21 mouse cellular contexts compared by ENCODE assay signal in the genomic region with DNA sequence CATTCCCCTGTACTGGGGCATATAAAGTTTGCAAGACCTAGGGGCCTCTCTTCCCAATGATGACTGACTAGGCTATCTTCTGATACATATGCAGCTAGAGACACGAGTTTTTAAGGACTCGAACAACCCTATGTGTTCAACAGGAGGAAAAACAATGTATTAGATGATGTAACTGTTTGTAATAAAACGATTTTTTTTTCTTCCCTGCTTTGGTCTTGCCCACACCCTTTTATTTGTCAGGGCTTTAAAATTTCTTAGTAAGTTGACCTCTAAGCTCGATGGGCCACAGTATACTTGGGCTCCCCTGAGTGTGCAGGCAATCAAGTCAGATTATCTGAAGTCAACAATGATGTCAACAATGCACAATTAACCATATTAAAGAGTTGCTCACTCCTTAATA. TPM values are rescaled to one million over a fixed set of nuclear protein-coding genes. Genes with fewer than 3 reads are reported as not detected.
DNase-seq lines count a peak whose midpoint lies in the region; ATAC-seq and TF ChIP-seq lines count a peak whose summit lies in the region.
"Had no signal": no experiment of that assay in that cellular context is flagged by ENCODE, and none has a peak within 500 bp of the region (broad histone marks: within the 10 kb centered on the region; RNA-seq: fewer than 3 reads in every experiment).

No protein-coding gene starts in this region.

- ATAC-seq in midbrain, embryonic 11.5 days (ENCODE audit: low FRiP score) = no peak
- no peak for ATAC-seq in midbrain, embryonic 14.5 days (ENCODE audit: low FRiP score, low TSS enrichment)
- ATAC-seq: forebrain, embryonic 13.5 days; forebrain, embryonic 15.5 days; forebrain, postnatal 0 days had no signal

- TF ChIP-seq CTCF in cerebellum, adult 2 months (IDR thresholded peaks at IDR 0.05; ENCODE audit: borderline replicate concordance, insufficient read depth, low read depth, low read length) = no peak

- peaks cover 96% of the 10 kb centered on the region for H3K27me3 ChIP-seq in midbrain, embryonic 11.5 days (ENCODE audit: control insufficient read depth, insufficient read depth, low read length)
- peaks cover 97% of the 10 kb centered on the region for H3K27me3 ChIP-seq in midbrain, embryonic 14.5 days (ENCODE audit: control insufficient read depth, insufficient read depth, low read length)
- H3K27me3 ChIP-seq in cerebellum, adult 2 months (ENCODE audit: control insufficient read depth, insufficient read depth, low read length) = peaks cover 8% of the 10 kb centered on the region; the same call in 1 of the 2 replicates

- peaks cover 2% of the 10 kb centered on the region for H3K4me1 ChIP-seq in midbrain, embryonic 11.5 days (ENCODE audit: control insufficient read depth, insufficient read depth, low read length)
- H3K4me1 ChIP-seq in midbrain, embryonic 14.5 days (ENCODE audit: control insufficient read depth, insufficient read depth, low read length) = 0 out of 2 replicates have a peak, but pooled peaks cover 2% of the 10 kb centered on the region
- H3K4me1 ChIP-seq in cerebellum, adult 2 months (ENCODE audit: control insufficient read depth, insufficient read depth, low read length) = no peaks in the 10 kb centered on the region; the same call in 1 of the 2 replicates
- H3K4me1 ChIP-seq: embryonic facial prominence, embryonic 12.5 days had no signal

- TF ChIP-seq POLR2A in cerebellum, adult 2 months (IDR thresholded peaks at IDR 0.05; ENCODE audit: borderline replicate concordance, insufficient read depth, low read length) = no peak

- H3K27ac ChIP-seq in midbrain, embryonic 11.5 days (ENCODE audit: low read depth, low read length) = no peak overlapping the region
- H3K27ac ChIP-seq in midbrain, embryonic 14.5 days (replicated peaks; ENCODE audit: low read depth, low read length) = no peak overlapping the region
- H3K27ac ChIP-seq in cerebellum, adult 2 months (ENCODE audit: insufficient read depth, low read length) = no peak overlapping the region
- H3K27ac ChIP-seq: embryonic facial prominence, embryonic 10.5 days; embryonic facial prominence, embryonic 12.5 days; forebrain, embryonic 13.5 days; forebrain, embryonic 15.5 days had no signal

- WGBS in midbrain, embryonic 11.5 days = 5% methylated on average over 4 of the region's 4 CpGs
- 3% methylated on average over 4 of the region's 4 CpGs for WGBS in midbrain, embryonic 14.5 days
- WGBS in cerebellum, adult 2 months = 8% methylated on average over 4 of the region's 4 CpGs

- H3K9me3 ChIP-seq in midbrain, embryonic 11.5 days (ENCODE audit: control insufficient read depth, low read length) = no peaks in the 10 kb centered on the region
- 0 out of 2 replicates have a peak, but pooled peaks cover 3% of the 10 kb centered on the region for H3K9me3 ChIP-seq in midbrain, embryonic 14.5 days (ENCODE audit: control insufficient read depth, low read length)
- H3K9me3 ChIP-seq: embryonic facial prominence, embryonic 10.5 days; embryonic facial prominence, embryonic 12.5 days; forebrain, embryonic 13.5 days; forebrain, embryonic 15.5 days had no signal

- no peak overlapping the region for H3K4me2 ChIP-seq in midbrain, embryonic 11.5 days
- no peak overlapping the region for H3K4me2 ChIP-seq in midbrain, embryonic 14.5 days (ENCODE audit: low read length)
- H3K4me2 ChIP-seq: embryonic facial prominence, embryonic 12.5 days; forebrain, embryonic 13.5 days; forebrain, embryonic 15.5 days had no signal

- no peaks in the 10 kb centered on the region for H3K36me3 ChIP-seq in midbrain, embryonic 11.5 days (ENCODE audit: control insufficient read depth, insufficient read depth, low read length)
- no peaks in the 10 kb centered on the region for H3K36me3 ChIP-seq in midbrain, embryonic 14.5 days (ENCODE audit: control insufficient read depth, insufficient read depth, low read length)
- H3K36me3 ChIP-seq: embryonic facial prominence, embryonic 10.5 days; embryonic facial prominence, embryonic 12.5 days; forebrain, embryonic 15.5 days had no signal

- H3K4me3 ChIP-seq in midbrain, embryonic 11.5 days (ENCODE audit: low read depth, low read length) = no peak overlapping the region
- H3K4me3 ChIP-seq in midbrain, embryonic 14.5 days (replicated peaks; ENCODE audit: low read depth, low read length) = no peak overlapping the region
- H3K4me3 ChIP-seq in cerebellum, adult 2 months (replicated peaks; ENCODE audit: insufficient read depth, low read depth, low read length) = no peak overlapping the region
- H3K4me3 ChIP-seq: embryonic facial prominence, embryonic 10.5 days; embryonic facial prominence, embryonic 12.5 days; forebrain, embryonic 13.5 days; forebrain, embryonic 15.5 days had no signal

- no peak overlapping the region for H3K9ac ChIP-seq in midbrain, embryonic 11.5 days (ENCODE audit: low read length)
- H3K9ac ChIP-seq in midbrain, embryonic 14.5 days (replicated peaks; ENCODE audit: low read length) = no peak overlapping the region
- H3K9ac ChIP-seq: embryonic facial prominence, embryonic 12.5 days; forebrain, embryonic 13.5 days; forebrain, embryonic 15.5 days; forebrain, postnatal 0 days had no signal

- DNase-seq in embryo, embryonic 11 days = peak; percentile 9
- DNase-seq in embryo, embryonic 10 days (ENCODE audit: low spot score) = no peak
- DNase-seq in midbrain, embryonic 11.5 days (ENCODE audit: low spot score, missing footprints) = peak; percentile 86
- no peak for DNase-seq in midbrain, embryonic 14.5 days
- DNase-seq in cerebellum, adult 2 months = no peak
- DNase-seq: adrenal gland, adult 2 months; adrenal gland, postnatal 10 days; adrenal gland, postnatal 25 days; cerebellum, adult 11 months; cerebellum, adult 18-20 months; cerebellum, adult 9-10 months; cerebellum, postnatal 10 days; cerebellum, postnatal 25 days; forebrain, postnatal 0 days had no signal

RNA-seq across cellular contexts. Expression of gene Nkx3-2, which starts 7.9 kb away (rescaled TPM):
- 0.27 TPM in 1 of 2 replicates, not detected in the other for polyA plus RNA-seq in midbrain, embryonic 11.5 days (2014; fragmentation: Nextera tagmentation; extraction: Ambion mirVana)
- polyA plus RNA-seq in midbrain, embryonic 14.5 days (2014; fragmentation: Nextera tagmentation; extraction: Ambion mirVana) = not detected in 2 replicates
- not detected in 2 replicates for polyA plus RNA-seq in cerebellum, adult 2 months (2012; rRNA removed)
- polyA plus RNA-seq: adrenal gland, adult 2 months; brain, embryonic 14.5 days; cortical plate, adult 2 months; forebrain, embryonic 11.5 days; forebrain, embryonic 13.5 days; forebrain, embryonic 15.5 days; forebrain, postnatal 0 days had no signal

RNA-seq across cellular contexts. Expression of gene Rab28, which starts 48.4 kb away (rescaled TPM):
- polyA plus RNA-seq in midbrain, embryonic 11.5 days (2014; fragmentation: Nextera tagmentation; extraction: Ambion mirVana) = 98.2 and 108 TPM in 2 replicates
- 68.4 and 76.1 TPM in 2 replicates for polyA plus RNA-seq in midbrain, embryonic 14.5 days (2014; fragmentation: Nextera tagmentation; extraction: Ambion mirVana)
- polyA plus RNA-seq in cerebellum, adult 2 months (2012; rRNA removed) = 78.8 and 79.4 TPM in 2 replicates

Comparison
In these comparisons a context has a peak if more than half of its experiments do, and no peak if none do; other contexts are left out.
1. DNase-seq: peak in embryo, embryonic 11 days (single experiment) and midbrain, embryonic 11.5 days (single experiment); none in embryo, embryonic 10 days (single experiment), midbrain, embryonic 14.5 days (single experiment) and cerebellum, adult 2 months (0 of 2).